Mouse (Mus musculus) heart, adult 2 months (tissue): ENCODE data around the gene St6galnac6.

Experiments
- CTCF ChIP-seq: fragments of 200-600 bp; IDR thresholded peaks from 2 replicates; pipeline ENCODE4 v1.8.1; 2022; ENCODE audit warnings: antibody characterized with exemption, mild to moderate bottlenecking, moderate library complexity
- EP300 ChIP-seq: fragments of 200-500 bp; IDR thresholded peaks from 2 replicates; pipeline ENCODE4 v1.6.1; 2011; ENCODE audit warnings: low read depth, low read length, control low read depth; ENCODE audit not compliant: insufficient read depth
- POLR2A ChIP-seq: fragments of 200-500 bp; IDR thresholded peaks from 2 replicates; pipeline ENCODE4 v1.6.1; 2011; ENCODE audit warnings: mild to moderate bottlenecking, low read depth, low read length, control low read depth; ENCODE audit not compliant: insufficient read depth

DNA sequence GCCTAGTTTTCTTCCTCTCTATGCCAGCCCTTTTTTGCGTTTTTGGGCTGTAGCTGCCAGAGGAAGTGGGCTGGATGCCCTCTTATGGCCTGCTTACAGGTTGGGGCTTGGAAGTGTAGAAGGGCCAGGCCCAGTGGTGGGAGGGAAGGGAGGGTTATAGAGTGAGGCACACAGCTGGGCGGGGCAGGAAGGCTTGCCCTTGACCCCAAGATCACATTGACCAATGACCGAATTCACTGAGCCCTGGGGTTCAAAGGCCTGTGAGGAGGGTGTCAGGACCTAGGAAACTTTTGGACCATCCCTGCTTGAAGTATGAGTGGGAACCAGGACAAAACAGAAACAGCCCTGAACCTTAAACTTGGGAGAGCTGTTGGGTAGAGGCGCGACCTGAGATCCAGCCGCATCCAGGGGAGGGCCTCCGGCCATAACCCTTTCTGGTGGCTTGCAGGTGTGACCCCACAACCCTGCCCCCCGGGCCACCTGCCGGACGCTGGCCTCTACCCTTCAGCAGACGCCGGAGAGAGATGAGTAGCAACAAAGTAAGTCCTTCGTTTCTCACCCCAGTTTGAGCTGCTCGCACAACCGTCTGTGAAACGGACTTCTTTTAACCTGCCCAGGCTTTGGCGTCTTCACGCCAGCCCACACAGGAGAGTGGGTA is 9.4 kb downstream of the St6galnac6 start:
- TF ChIP-seq POLR2A (no peak), EP300 (0 out of 2 replicates have a peak, but pooled peaks have one; percentile 4), CTCF (no peak)
